Mouse (Mus musculus) adrenal gland, postnatal 10 days (tissue): ENCODE data around the gene Nhsl1. TPM values are rescaled to one million over a fixed set of nuclear protein-coding genes. Genes with fewer than 3 reads are reported as not detected.

Experiments
- DNase-seq: peaks from one replicate; pipeline ENCODE4 v3.0.0; 2021; ENCODE audit warnings: mixed read lengths
- total RNA-seq, 2 experiments: library from RNA; stranded (reverse); gene quantifications; 2 replicates each; pipeline ENCODE4 v1.2.3; 2021

Nhsl1 gene
- total RNA-seq, 2 experiments from 2014 or later = 7.3 to 8.1 TPM

- DNase-seq = no peak
Observed at GRCm38 (mm10) chr10:18347231-18347630, 28.4 kb downstream of the Nhsl1 start.

GRCm38 (mm10) chr10:18350781-18351180, 32.0 kb downstream of the Nhsl1 start:
- no peak for DNase-seq

GRCm38 (mm10) chr10:18352937-18353336, 34.2 kb downstream of the Nhsl1 start:
- DNase-seq = no peak

- DNase-seq = no peak
Observed at GRCm38 (mm10) chr10:18354103-18354502, 35.3 kb downstream of the Nhsl1 start.

- DNase-seq = no peak
Observed at GRCm38 (mm10) chr10:18356461-18356860, 37.7 kb downstream of the Nhsl1 start.

DNA sequence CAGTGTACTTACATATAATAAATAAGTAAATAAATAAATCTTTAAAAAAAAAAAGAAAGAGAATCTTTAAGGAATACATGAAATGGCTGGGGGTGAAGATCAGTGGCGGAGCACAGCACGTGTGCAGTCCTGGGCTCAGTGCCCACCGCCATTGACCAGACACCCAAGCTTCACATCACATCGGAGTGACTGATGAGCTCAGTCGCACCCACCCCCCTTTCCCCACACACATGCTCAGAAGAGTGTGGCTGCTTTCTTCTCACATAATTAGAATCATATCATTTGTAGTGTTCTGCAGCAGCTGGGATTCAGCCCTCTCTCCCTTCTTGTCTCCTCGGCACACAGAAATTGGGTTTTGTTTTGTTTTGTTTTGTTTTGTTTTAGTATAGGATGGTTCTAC, 38.4 kb downstream of the Nhsl1 start:
- DNase-seq = no peak

- no peak for DNase-seq
Observed at GRCm38 (mm10) chr10:18358461-18358860, 39.7 kb downstream of the Nhsl1 start.

GRCm38 (mm10) chr10:18360175-18360574, 41.4 kb downstream of the Nhsl1 start:
- no peak for DNase-seq

DNA sequence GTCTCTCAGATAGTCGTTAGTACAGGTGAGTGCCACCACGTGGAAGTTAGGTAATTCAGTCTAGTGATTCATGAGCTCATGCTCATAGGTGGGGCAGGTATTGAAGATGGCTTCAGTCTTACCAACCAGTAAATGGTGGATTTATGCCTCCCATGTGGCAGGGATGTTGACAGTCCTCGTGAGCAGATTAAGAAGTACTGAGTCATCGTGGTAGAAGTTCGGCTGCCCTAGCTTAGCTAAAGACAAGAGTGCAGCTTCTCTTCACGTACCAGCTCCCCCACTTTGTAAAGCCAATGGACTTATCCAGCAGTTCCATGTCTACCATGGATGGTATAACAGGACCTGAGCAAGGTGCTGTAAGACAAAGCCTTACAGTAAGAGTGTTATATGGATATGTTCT, 46.6 kb downstream of the Nhsl1 start:
- DNase-seq = no peak

DNA sequence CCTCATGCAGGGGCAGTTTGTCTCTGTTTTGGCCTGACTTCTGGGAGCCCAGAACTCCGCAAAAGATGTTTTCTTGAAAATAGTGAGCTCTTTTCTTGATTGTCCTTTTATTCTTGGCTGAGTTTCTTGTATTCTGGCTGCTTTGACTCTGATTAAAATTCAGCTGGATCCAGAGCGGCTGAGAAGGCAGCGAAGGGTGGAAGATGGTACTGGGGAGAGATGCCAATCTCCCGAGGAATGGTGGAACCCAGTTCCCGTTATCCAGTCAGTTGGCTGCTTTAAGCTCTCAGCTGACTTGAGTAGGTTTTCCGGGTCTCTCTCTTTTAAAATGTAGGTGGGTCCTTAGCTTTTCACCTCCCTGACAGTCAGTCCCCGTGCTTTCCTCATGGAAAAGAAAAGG, 47.9 kb downstream of the Nhsl1 start:
- no peak for DNase-seq

DNA sequence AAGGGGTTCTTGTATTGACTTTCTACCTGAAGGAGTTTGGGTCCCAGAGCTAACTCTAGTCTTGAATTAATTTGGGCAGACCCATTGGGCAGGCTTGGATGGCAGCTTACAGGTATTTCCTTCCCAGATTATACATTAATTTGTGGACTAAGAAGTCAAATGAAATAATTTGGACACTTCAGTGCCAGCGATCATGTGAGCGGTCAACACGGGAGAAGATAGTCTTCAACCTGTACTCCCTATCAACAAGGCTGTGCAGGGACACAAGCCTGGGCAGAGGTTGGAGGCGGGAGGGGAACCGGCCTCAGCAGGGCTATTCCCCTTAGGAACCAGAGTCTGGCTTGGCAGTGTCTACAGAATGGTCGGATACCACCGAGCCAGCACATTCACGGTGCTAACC, 49.3 kb downstream of the Nhsl1 start:
- no peak for DNase-seq

DNA sequence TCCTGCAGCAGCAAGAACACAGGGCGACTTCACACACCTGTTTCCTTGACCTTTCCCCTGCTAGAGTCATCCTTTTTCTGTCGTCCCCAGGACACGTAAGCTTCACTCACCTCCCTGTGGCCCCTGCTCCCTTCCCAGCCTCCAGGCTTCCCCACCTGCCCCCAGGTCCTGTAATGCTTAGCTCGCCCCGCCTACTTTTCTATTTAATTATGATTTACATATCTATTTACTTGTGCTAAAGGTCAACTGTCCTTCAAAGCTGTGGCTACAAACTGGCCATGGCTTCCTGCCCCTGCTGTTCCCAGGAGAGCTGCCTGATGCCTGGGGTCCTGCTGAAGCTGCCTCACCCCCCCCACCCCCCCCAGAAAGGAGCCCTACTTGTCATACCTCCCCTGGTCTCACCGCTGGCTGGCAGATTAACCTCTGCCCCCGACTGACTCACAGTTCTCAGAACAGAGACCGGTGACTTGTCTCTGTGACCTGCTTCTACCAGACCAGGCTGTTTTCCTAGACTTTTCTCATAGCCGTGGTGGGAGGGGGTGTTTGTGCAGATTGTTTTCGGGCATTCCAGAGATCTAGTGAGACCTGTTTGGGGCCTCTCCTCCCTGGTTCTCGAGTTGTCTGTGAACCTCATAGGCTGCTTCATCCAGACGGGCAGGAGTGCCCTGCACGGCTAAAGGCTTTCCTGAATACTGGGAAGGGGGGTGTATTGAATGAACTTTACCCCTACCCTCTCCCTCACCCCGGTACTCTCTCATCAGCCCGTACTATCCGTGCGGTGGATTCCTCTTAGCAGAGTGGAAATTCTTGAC, 51.9 kb downstream of the Nhsl1 start:
- peak; percentile 25 for DNase-seq

DNA sequence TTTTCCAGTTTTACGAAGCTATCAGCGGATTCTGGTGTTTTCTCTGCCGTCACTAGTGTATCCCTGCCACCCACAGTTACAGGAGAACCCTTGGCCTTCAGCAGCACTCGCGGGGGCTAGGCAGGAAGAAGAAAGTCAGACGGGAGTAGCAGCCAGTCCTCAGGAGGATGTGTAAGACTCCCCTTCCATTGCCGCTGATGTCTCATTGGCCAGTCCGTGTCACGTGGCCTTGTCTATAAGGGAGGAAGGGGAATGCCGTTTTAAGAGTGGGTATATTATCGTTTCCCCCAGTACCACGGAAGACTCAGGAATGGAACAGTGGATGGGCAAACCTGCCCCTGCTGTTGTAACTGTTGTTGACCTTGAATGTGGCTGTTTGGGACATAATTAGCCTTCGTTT, 53.1 kb downstream of the Nhsl1 start:
- DNase-seq = peak; percentile 20

GRCm38 (mm10) chr10:18375301-18375700, 56.5 kb downstream of the Nhsl1 start:
- DNase-seq = no peak

GRCm38 (mm10) chr10:18384766-18385165, 66.0 kb downstream of the Nhsl1 start:
- DNase-seq = no peak

DNA sequence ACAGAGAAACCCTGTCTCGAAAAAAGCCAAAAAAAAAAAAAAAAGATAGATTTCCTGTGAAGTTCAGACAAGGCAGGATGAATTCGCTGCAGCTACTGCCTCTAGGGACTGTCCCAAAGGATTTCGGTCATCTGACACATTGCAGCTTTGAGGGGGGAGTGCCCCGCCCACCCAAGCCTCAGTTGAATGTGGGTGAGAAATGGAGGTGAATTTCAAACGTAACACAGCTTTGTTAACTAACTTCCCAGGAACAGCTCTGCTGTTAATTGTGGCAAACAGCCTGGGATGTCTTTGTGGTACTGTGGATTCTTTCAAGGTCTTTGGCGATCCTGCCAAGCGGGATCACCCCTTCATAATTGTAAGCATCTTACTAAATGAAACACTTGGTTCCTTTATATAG, 67.4 kb downstream of the Nhsl1 start:
- DNase-seq = no peak

DNA sequence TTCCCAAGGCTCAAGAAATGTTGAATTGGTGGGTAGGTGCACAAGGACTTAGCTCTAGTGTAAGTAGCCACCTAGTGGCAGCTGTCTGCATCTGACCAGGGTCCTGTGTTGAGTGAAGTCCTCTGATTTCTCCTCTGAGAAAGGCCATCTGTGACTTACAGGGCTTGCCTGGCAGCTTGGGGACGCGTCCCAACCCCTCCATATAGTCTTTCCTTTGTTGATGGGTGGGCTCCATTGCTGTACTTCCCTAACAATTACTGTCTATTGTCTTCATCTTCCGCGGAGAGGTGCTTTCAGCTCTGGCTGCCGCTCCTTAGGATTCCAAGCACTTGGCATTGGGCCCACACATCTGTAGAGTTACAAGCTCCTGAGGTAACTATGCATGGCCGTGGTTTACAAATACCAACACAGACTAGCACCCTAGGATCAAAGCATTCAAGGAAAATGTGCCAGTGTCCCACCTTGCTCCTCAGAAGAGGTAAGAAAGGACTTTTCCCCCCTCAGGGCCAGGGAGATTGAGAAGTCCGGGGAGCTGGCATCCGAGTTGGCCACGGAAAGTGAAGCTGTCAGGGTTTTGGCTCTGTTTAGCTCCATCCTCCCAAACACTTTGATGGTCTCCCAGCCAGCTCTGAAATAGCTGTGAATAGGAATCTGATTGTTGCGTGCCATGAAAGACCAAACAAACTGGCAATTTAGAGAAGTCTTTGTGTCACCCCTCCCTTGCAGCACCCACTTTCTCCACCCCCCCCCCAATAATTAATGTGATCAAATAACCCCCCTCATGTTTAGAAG, 70.2 kb downstream of the Nhsl1 start:
- DNase-seq = peak; percentile 70

- DNase-seq = no peak
Observed at GRCm38 (mm10) chr10:18390004-18390403, 71.2 kb downstream of the Nhsl1 start.

- DNase-seq = peak; percentile 61
Observed at GRCm38 (mm10) chr10:18391608-18392007, 72.8 kb downstream of the Nhsl1 start.

- no peak for DNase-seq
Observed at GRCm38 (mm10) chr10:18392268-18392667, 73.5 kb downstream of the Nhsl1 start.

GRCm38 (mm10) chr10:18393740-18394139, 75.0 kb downstream of the Nhsl1 start:
- no peak for DNase-seq

DNA sequence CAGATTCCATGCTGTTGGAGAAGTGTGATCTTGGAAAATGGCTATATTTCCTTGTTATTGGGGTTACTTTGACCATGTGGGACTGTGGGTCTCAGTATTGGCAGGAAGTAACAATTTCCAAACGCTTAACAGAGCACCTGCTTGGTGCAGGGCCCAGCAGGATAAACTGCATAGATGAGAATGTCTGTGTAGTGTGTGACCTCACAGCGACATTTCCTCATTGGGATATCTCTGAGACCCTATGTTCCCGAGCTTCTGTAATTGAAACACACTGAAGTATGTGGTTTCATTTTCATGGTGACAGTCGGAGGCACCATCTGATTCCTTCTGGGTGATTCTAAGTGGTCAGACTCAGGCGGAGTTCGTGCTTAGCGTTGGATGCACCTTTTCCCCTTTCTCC, 75.5 kb downstream of the Nhsl1 start:
- DNase-seq = no peak

DNA sequence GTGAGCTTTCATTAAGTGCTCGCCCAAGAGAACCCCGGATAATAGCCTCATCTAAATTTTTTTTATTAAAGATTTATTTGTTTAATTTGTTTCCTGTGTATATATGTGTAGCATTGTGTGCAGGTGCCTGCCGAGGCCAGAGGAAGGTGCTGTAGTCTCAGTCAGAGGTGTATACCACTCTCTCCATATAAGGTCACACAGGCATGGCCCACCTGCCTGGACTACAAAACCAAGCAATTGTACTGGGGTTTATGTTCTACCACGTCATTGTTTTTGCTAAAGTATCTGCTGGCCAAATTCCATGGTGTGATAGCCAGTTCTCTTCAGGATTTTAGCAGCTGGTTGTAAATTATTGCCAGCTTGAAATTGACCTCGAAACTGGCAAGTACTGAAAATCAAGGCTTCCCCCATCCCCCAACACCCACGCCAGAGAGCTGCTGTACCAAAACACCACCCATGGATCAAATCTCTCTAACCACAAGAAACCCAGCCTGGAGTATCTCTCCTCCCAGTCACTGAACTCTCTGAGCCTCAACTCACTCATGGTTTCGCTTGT, 81.4 kb downstream of the Nhsl1 start:
- no peak for DNase-seq
